Mouse (Mus musculus) Patski (cell line): ENCODE data around the gene Ehd1. TPM values are rescaled to one million over a fixed set of nuclear protein-coding genes. Genes with fewer than 3 reads are reported as not detected.

Experiments
- ATAC-seq: fragments of 100-300 bp; one replicate; pipeline ENCODE4 v1.8.0; 2021
- CTCF ChIA-PET: fragments of 350-600 bp; sonication (Branson Sonifier 250); formaldehyde crosslinking; loops from one replicate; lab custom pipeline; 2022; ENCODE audit warnings: inconsistent platforms; lab: Charles Lee
- POLR2A ChIA-PET: fragments of 350-600 bp; sonication (Branson Sonifier 250); formaldehyde crosslinking; loops from one replicate; lab custom pipeline; 2022; ENCODE audit warnings: antibody characterized with exemption, inconsistent platforms; lab: Charles Lee
- DNase-seq: peaks from one replicate; pipeline ENCODE4 v3.0.0-alpha.2; 2011; ENCODE audit warnings: low read depth, low spot score
- H3K27me3 ChIP-seq: fragments of 371-371 bp; one replicate; pipeline ENCODE4 v1.5.1; 2021
- CTCF ChIP-seq: fragments of 100-300 bp; IDR thresholded peaks from one replicate; pipeline ENCODE4 v1.5.1; 2021
- in situ Hi-C: fragments of 300-500 bp; cut with MboI; formaldehyde crosslinking; loops from 3 replicates; pipeline ENCODE4 v1.11.1; 2018; ENCODE audit warnings: low pct_unique_long_range_greater_than_20kb, mixed read lengths
- polyA plus RNA-seq: library from polyadenylated mRNA; unstranded; gene quantifications from one replicate; pipeline ENCODE4 v1.2.3, GENCODE M21; 2021

Ehd1 gene
- polyA plus RNA-seq, 1 experiment from 2014 or later, result 88.7 TPM

GRCm38 (mm10) chr19:6273998-6274608 is 2.4 kb upstream of the Ehd1 start:
- in situ Hi-C loops, result loop anchor here (5.0 kb wide), 1 partner anchor 33 kb away; the partner anchor contains the start of gene Cdc42bpg
- ChIA-PET CTCF (interaction anchor here (1.3 to 7.8 kb wide), 4 partner anchors 11 to 132 kb away, joined by 3 to 89 read pairs (median 7); partner anchors contain the start of gene Arl2), POLR2A (no interaction called here)
- ATAC-seq, result no peak
- no peak for TF ChIP-seq CTCF
- no peaks in the 10 kb centered on the region for H3K27me3 ChIP-seq
- no peak for DNase-seq

- ATAC-seq (no peak), DNase-seq (no peak)
- POLR2A ChIA-PET, result interaction anchor here (0.7 to 4.9 kb wide), 5 partner anchors 9 to 420 kb away, joined by 3 to 28 read pairs (median 4); no protein-coding TSS in a partner anchor
- H3K27me3 ChIP-seq, result no peaks in the 10 kb centered on the region
- in situ Hi-C loops, result no loop called here
- CTCF ChIA-PET, result interaction anchor here (0.9 to 7.8 kb wide), 10 partner anchors 10 to 134 kb away, joined by 3 to 89 read pairs (median 4); partner anchors contain the start of gene Arl2
- no peak for TF ChIP-seq CTCF
Observed at GRCm38 (mm10) chr19:6275740-6276389, 660 bp upstream of the Ehd1 start.

- POLR2A ChIA-PET, result interaction anchor here (1.0 to 4.9 kb wide), 6 partner anchors 9 to 36 kb away, joined by 4 to 28 read pairs (median 12); partner anchors contain the start of gene Atg2a
- peak; percentile 81 for ATAC-seq
- no peaks in the 10 kb centered on the region for H3K27me3 ChIP-seq
- peak; percentile 83 for DNase-seq
- in situ Hi-C loops, result no loop called here
- TF ChIP-seq CTCF, result no peak
- CTCF ChIA-PET, result interaction anchor here (0.8 to 7.8 kb wide), 10 partner anchors 9 to 136 kb away, joined by 3 to 89 read pairs (median 6); partner anchors contain the start of genes Arl2 and Cdc42bpg
Observed at GRCm38 (mm10) chr19:6277661-6278438, 1.3 kb downstream of the Ehd1 start.

GRCm38 (mm10) chr19:6278439-6279073 is 2.0 kb downstream of the Ehd1 start:
- ChIA-PET CTCF (interaction anchor here (1.0 to 7.8 kb wide), 8 partner anchors 9 to 137 kb away, joined by 3 to 89 read pairs (median 6); partner anchors contain the start of genes Arl2 and Cdc42bpg), POLR2A (interaction anchor here (1.0 to 4.9 kb wide), 5 partner anchors 8 to 37 kb away, joined by 4 to 28 read pairs (median 14); partner anchors contain the start of gene Atg2a)
- ATAC-seq, result no peak
- no peaks in the 10 kb centered on the region for H3K27me3 ChIP-seq
- TF ChIP-seq CTCF, result no peak
- DNase-seq, result no peak
- in situ Hi-C loops, result no loop called here

- no peak for DNase-seq
- TF ChIP-seq CTCF, result no peak
- POLR2A ChIA-PET, result interaction anchor here (4.5 to 4.9 kb wide), 2 partner anchors 13 to 18 kb away, joined by 18 to 28 read pairs; no protein-coding TSS in a partner anchor
- CTCF ChIA-PET, result interaction anchor here (0.8 to 7.8 kb wide), 4 partner anchors 10 to 144 kb away, joined by 3 to 89 read pairs (median 3); no protein-coding TSS in a partner anchor
- in situ Hi-C loops, result no loop called here
- ATAC-seq, result no peak
- H3K27me3 ChIP-seq, result no peaks in the 10 kb centered on the region
Observed at GRCm38 (mm10) chr19:6279481-6280144, 3.1 kb downstream of the Ehd1 start.

- CTCF ChIA-PET, result interaction anchor here (7.8 kb wide), 1 partner anchor 19 kb away, joined by 89 read pairs; no protein-coding TSS in a partner anchor
- ATAC-seq, result no peak
Observed at GRCm38 (mm10) chr19:6280554-6280953, 4.0 kb downstream of the Ehd1 start.

GRCm38 (mm10) chr19:6281122-6282020 is 4.8 kb downstream of the Ehd1 start:
- in situ Hi-C loops, result no loop called here
- no peak for ATAC-seq
- ChIA-PET POLR2A (no interaction called here), CTCF (no interaction called here)
- no peaks in the 10 kb centered on the region for H3K27me3 ChIP-seq
- no peak for TF ChIP-seq CTCF
- no peak for DNase-seq

More at GRCm38 (mm10) chr19:6280554-6280953, 4.0 kb downstream of the Ehd1 start:
- DNase-seq, result no peak
- TF ChIP-seq CTCF, result no peak
- POLR2A ChIA-PET, result interaction anchor here (4.5 kb wide), 1 partner anchor 12 kb away, joined by 18 read pairs; no protein-coding TSS in a partner anchor
- no peaks in the 10 kb centered on the region for H3K27me3 ChIP-seq
- in situ Hi-C loops, result no loop called here

GRCm38 (mm10) chr19:6283001-6283400 is 6.5 kb downstream of the Ehd1 start:
- DNase-seq (no peak), ATAC-seq (no peak)
- in situ Hi-C loops, result no loop called here
- ChIA-PET CTCF (interaction anchor here (1.7 kb wide), 1 partner anchor 13 kb away, joined by 5 read pairs; no protein-coding TSS in a partner anchor), POLR2A (no interaction called here)
- H3K27me3 ChIP-seq, result no peaks in the 10 kb centered on the region
- no peak for TF ChIP-seq CTCF
